Mouse (Mus musculus): ENCODE data around the gene Hmox2. TPM values are rescaled to one million over a fixed set of nuclear protein-coding genes. Genes with fewer than 3 reads are reported as not detected.

Gene Hmox2
- polyA plus RNA-seq, 1 experiment from 2014 or later, result 94.7 TPM

DNA sequence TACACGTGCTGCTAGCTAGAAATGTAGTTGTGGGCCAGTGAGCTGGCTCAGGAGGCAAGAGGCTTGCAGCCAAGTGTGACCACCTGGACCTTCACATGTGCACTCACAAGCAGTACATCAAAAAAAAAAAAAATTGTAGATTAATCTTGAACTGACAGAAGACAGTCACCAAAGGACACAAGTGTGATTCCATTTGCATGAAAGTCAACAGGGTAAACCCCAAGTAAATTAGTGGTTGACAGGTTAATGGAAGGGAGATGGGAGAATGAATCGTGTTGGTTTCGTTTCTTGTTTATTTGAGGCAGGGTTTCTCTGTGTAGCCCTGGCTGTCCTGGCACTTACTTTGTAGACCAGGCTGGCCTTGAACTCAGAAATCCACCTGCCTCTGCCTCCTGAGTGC lies 8.3 kb upstream of the Hmox2 start:
- H3K27me3 ChIP-seq (replicated peaks; ENCODE audit: control insufficient read depth, insufficient read depth, low read length), result no peaks in the 10 kb centered on the region
- 51% methylated on average over 3 of the region's 3 CpGs for WGBS
- DNase-seq (ENCODE audit: low spot score) (no peak), ATAC-seq (replicated peaks; ENCODE audit: low FRiP score, low TSS enrichment, low read depth) (no peak)
- peaks cover 34% of the 10 kb centered on the region for H3K36me3 ChIP-seq (ENCODE audit: control insufficient read depth, insufficient read depth, low read length)
- no peak overlapping the region for H3K27ac ChIP-seq (ENCODE audit: low read depth)
- H3K4me3 ChIP-seq (ENCODE audit: low read depth, low read length), result peak overlapping the region; percentile 72
- peak overlapping the region; percentile 67 for H3K4me2 ChIP-seq (ENCODE audit: low read length)
- no peaks in the 10 kb centered on the region for H3K9me3 ChIP-seq (ENCODE audit: control insufficient read depth, low read length)
- H3K4me1 ChIP-seq (replicated peaks; ENCODE audit: control insufficient read depth, insufficient read depth, low read length), result no peaks in the 10 kb centered on the region; the same call in 1 of the 2 replicates
- H3K9ac ChIP-seq (ENCODE audit: low read length), result no peak overlapping the region

DNA sequence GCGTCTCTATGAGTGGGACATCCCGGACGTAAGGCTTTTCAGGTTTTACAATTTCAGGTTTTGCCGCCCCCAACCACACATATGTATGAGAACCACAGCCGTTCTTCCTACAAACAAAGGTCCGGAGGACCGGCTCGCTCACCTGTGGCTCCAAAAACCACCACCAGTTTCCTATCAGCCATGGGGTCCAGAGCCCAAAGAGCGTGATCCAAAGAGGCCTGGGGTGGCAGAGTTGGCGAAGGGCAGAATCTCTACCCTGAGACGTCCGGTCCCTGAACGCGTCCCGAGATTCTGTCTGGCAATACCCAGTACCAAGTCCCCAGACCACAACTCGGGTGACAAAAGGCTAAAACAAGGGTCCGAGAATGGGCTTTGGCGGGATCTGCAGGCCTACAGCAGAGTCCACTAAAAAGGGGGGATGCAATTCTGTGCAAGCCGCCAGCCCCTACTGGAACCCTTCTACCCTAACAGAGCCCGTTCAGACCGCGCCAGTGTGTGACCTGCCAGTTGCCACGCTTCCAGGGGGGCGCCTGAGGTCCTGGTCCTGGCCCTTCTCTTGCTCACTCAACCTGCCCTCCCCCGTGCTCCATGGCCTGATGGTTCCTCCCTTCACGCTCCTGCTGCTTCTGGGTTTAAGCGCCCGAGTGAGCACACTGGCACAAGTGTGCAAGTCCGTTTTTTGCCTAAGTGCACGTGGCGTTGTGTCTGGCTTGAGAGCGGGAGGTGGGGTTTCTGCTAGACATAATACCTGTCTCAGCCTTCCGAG lies 7.2 kb upstream of the Hmox2 start, which contains the start of gene Nmral1:
Gene Nmral1 (minus strand): TSS at position 604 of the 766 bp plus-strand sequence.
- peak; percentile 84 for ATAC-seq (replicated peaks; ENCODE audit: low FRiP score, low TSS enrichment, low read depth)
- peaks cover 25% of the 10 kb centered on the region for H3K36me3 ChIP-seq (ENCODE audit: control insufficient read depth, insufficient read depth, low read length)
- H3K9ac ChIP-seq (ENCODE audit: low read length), result peak within 1 kb of the TSS; percentile 67
- H3K4me3 ChIP-seq (ENCODE audit: low read depth, low read length), result peak within 1 kb of the TSS; percentile 72
- WGBS, result 15% methylated on average over 33 of the region's 33 CpGs
- no peaks in the 10 kb centered on the region; the same call in 1 of the 2 replicates for H3K4me1 ChIP-seq (replicated peaks; ENCODE audit: control insufficient read depth, insufficient read depth, low read length)
- no peaks in the 10 kb centered on the region for H3K27me3 ChIP-seq (replicated peaks; ENCODE audit: control insufficient read depth, insufficient read depth, low read length)
- DNase-seq (ENCODE audit: low spot score), result peak; percentile 92
- H3K9me3 ChIP-seq (ENCODE audit: control insufficient read depth, low read length), result no peaks in the 10 kb centered on the region
- H3K4me2 ChIP-seq (ENCODE audit: low read length), result peak within 1 kb of the TSS; percentile 67
- H3K27ac ChIP-seq (ENCODE audit: low read depth), result peak within 1 kb of the TSS; percentile 79

DNA sequence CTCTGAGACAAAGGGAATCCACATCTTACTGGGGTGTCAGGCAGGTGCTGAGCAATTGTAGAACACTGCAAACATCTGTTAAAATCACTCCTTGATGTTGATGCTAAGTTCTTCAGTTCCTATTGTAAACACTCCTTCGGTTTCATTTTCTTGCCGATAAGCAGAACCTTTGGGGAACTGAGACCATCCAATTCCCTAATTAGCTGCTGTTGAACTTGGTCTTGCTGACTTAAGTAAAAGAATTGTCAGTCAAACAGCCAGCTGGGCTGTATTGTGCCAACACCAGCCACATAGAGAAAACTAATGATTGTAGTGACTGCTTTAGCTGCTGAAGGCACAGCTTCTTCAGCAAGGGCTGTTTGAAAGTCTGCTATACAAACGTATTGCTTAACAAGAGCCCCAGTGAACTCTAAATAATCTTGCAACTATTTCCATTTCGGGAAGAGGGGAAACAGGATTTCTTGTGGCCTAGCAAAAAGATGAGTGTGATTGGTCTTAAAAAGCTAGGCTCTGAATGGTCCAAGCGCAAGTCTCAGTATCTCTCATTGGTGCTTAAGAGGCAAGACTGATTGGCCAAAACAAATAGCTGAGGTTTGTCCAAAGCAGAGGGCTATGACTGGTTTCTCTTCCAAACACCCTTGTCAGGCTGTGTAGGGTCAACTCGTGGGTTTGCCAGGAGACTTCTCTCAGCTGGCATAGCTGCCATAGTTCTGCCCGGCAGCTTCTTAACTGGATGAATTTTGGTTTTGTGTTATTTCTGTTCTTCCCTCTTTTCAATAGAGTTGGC lies 3.8 kb upstream of the Hmox2 start:
- DNase-seq (ENCODE audit: low spot score) (no peak), ATAC-seq (replicated peaks; ENCODE audit: low FRiP score, low TSS enrichment, low read depth) (no peak)
- Histone ChIP-seq H3K4me3 (ENCODE audit: low read depth, low read length) (no peak overlapping the region), H3K9me3 (ENCODE audit: control insufficient read depth, low read length) (no peaks in the 10 kb centered on the region), H3K27me3 (replicated peaks; ENCODE audit: control insufficient read depth, insufficient read depth, low read length) (no peaks in the 10 kb centered on the region), H3K4me2 (ENCODE audit: low read length) (no peak overlapping the region), H3K36me3 (ENCODE audit: control insufficient read depth, insufficient read depth, low read length) (no peaks in the 10 kb centered on the region), H3K9ac (ENCODE audit: low read length) (no peak overlapping the region), H3K4me1 (replicated peaks; ENCODE audit: control insufficient read depth, insufficient read depth, low read length) (peaks cover 5% of the 10 kb centered on the region; the same call in 1 of the 2 replicates), H3K27ac (ENCODE audit: low read depth) (no peak overlapping the region)
- WGBS, result 65% methylated on average over 7 of the region's 7 CpGs

DNA sequence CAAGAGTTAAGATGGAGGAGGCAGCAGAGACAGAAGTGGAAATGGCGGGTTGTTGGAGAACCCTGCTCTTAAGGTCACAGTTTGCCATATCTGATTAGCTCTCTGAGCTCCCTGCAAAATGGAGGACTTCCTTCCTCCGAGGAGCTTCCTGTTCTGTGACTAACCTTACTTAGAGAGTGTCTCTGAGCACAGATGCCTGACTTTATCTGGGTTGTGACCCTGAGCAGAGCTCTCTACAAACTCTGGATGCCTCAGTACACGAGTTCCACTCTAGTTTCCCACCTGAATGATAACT lies 3.3 kb upstream of the Hmox2 start:
- no peak overlapping the region for H3K9ac ChIP-seq (ENCODE audit: low read length)
- no peak overlapping the region for H3K4me2 ChIP-seq (ENCODE audit: low read length)
- H3K27ac ChIP-seq (ENCODE audit: low read depth), result no peak overlapping the region
- ATAC-seq (replicated peaks; ENCODE audit: low FRiP score, low TSS enrichment, low read depth) (no peak), DNase-seq (ENCODE audit: low spot score) (no peak)
- 76% methylated on average over 3 of the region's 3 CpGs for WGBS
- no peaks in the 10 kb centered on the region for H3K36me3 ChIP-seq (ENCODE audit: control insufficient read depth, insufficient read depth, low read length)
- no peaks in the 10 kb centered on the region for H3K27me3 ChIP-seq (replicated peaks; ENCODE audit: control insufficient read depth, insufficient read depth, low read length)
- H3K9me3 ChIP-seq (ENCODE audit: control insufficient read depth, low read length), result no peaks in the 10 kb centered on the region
- peaks cover 10% of the 10 kb centered on the region; the same call in 1 of the 2 replicates for H3K4me1 ChIP-seq (replicated peaks; ENCODE audit: control insufficient read depth, insufficient read depth, low read length)
- no peak overlapping the region for H3K4me3 ChIP-seq (ENCODE audit: low read depth, low read length)

DNA sequence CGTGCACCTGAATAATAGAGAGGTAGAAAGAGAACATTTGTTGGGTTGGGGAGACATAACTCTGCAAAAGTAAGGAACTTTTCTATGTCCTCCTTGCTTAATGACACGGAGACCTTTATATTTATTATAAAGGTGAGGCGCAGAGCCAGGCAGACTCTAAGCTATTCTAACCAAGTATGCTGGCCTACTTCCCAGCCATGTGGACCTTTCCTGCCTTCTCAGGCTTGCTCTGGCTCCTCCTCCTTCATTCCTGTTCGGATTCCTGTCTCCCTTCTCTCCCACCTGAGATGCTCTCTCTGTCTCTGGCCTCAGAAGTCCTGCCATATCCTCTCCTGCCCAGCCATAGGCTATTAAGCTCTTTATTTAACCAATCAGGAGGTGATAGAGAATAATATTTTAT lies 895 bp upstream of the Hmox2 start:
- Histone ChIP-seq H3K27me3 (replicated peaks; ENCODE audit: control insufficient read depth, insufficient read depth, low read length) (no peaks in the 10 kb centered on the region), H3K4me1 (replicated peaks; ENCODE audit: control insufficient read depth, insufficient read depth, low read length) (peaks cover 10% of the 10 kb centered on the region; the same call in 1 of the 2 replicates), H3K9ac (ENCODE audit: low read length) (no peak overlapping the region), H3K9me3 (ENCODE audit: control insufficient read depth, low read length) (no peaks in the 10 kb centered on the region), H3K27ac (ENCODE audit: low read depth) (no peak overlapping the region), H3K4me2 (ENCODE audit: low read length) (no peak overlapping the region), H3K4me3 (ENCODE audit: low read depth, low read length) (no peak overlapping the region), H3K36me3 (ENCODE audit: control insufficient read depth, insufficient read depth, low read length) (no peaks in the 10 kb centered on the region)
- WGBS, result 72% methylated on average over 4 of the region's 4 CpGs
- DNase-seq (ENCODE audit: low spot score), result no peak
- ATAC-seq (replicated peaks; ENCODE audit: low FRiP score, low TSS enrichment, low read depth), result no peak

DNA sequence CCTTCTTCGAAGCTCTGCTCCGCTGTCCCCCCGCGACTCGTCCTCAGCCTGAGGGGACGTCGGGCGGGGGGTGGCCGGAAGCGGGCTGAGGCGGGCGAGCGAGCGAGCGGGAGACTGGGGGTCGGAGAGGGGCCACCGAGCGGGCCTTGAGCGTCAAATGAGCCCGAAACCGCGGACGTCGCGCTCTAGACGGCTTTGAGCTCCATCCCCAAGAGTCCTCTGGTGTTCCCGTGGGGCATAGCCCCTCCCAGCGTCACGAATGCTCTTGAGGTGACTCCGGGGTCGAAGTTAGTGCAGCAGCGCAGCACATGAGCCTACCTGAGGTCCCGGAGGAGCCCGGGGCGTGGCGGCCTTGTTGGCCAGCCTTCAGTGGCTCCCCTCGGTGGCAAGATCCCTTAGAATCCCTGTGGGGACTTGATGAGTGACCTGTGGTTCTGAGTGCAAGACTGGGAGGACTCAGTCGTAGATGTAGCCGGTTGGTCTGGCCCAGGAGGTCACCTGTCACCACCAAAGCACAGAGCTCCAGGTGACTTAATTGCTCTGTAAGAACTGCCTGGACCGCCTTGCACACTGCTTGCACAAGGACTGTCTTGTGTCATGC lies 467 bp downstream of the Hmox2 start:
- H3K36me3 ChIP-seq (ENCODE audit: control insufficient read depth, insufficient read depth, low read length), result no peaks in the 10 kb centered on the region
- DNase-seq (ENCODE audit: low spot score), result peak; percentile 81
- 1% methylated on average over 40 of the region's 40 CpGs for WGBS

DNA sequence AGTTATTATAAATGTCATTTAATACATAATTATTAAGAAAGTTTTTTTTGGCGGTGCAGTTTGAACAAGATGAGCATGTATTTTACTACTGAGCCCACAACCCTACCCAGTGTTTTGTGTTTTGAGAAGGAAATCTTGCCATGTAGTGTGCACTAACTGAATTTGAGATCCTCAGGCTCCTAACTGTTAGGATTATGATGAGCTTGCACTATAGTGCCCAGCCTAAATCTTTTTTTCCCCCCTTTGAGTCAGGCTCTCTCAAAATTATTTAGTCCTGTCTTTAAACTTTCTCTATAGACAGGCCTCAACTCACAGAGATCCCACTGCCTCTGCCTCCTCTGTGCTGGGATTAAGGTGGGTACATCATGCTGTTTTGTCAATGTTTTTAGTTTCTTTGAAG lies 1.4 kb downstream of the Hmox2 start:
- H3K9me3 ChIP-seq (ENCODE audit: control insufficient read depth, low read length), result no peaks in the 10 kb centered on the region
- peaks cover 10% of the 10 kb centered on the region; the same call in 1 of the 2 replicates for H3K4me1 ChIP-seq (replicated peaks; ENCODE audit: control insufficient read depth, insufficient read depth, low read length)
- H3K36me3 ChIP-seq (ENCODE audit: control insufficient read depth, insufficient read depth, low read length), result no peaks in the 10 kb centered on the region
- ATAC-seq (replicated peaks; ENCODE audit: low FRiP score, low TSS enrichment, low read depth), result no peak
- H3K4me2 ChIP-seq (ENCODE audit: low read length), result peak overlapping the region; percentile 85
- no peak overlapping the region for H3K27ac ChIP-seq (ENCODE audit: low read depth)
- no peak overlapping the region; the same call in 1 of the 2 replicates for H3K9ac ChIP-seq (ENCODE audit: low read length)
- no peak for DNase-seq (ENCODE audit: low spot score)
- no peaks in the 10 kb centered on the region for H3K27me3 ChIP-seq (replicated peaks; ENCODE audit: control insufficient read depth, insufficient read depth, low read length)
- WGBS, result 95% methylated on average over 1 of the region's 1 CpGs
- H3K4me3 ChIP-seq (ENCODE audit: low read depth, low read length), result peak overlapping the region; percentile 93; the same call in 1 of the 2 replicates

More for the DNA sequence above, 467 bp downstream of the Hmox2 start:
- H3K4me2 ChIP-seq (ENCODE audit: low read length), result peak overlapping the region; percentile 85
- no peaks in the 10 kb centered on the region for H3K27me3 ChIP-seq (replicated peaks; ENCODE audit: control insufficient read depth, insufficient read depth, low read length)
- no peaks in the 10 kb centered on the region for H3K9me3 ChIP-seq (ENCODE audit: control insufficient read depth, low read length)
- peaks cover 10% of the 10 kb centered on the region; the same call in 1 of the 2 replicates for H3K4me1 ChIP-seq (replicated peaks; ENCODE audit: control insufficient read depth, insufficient read depth, low read length)
- peak overlapping the region; percentile 93 for H3K4me3 ChIP-seq (ENCODE audit: low read depth, low read length)
- peak overlapping the region; percentile 47 for H3K27ac ChIP-seq (ENCODE audit: low read depth)
- peak; percentile 69 for ATAC-seq (replicated peaks; ENCODE audit: low FRiP score, low TSS enrichment, low read depth)
- peak overlapping the region; percentile 87 for H3K9ac ChIP-seq (ENCODE audit: low read length)

DNA sequence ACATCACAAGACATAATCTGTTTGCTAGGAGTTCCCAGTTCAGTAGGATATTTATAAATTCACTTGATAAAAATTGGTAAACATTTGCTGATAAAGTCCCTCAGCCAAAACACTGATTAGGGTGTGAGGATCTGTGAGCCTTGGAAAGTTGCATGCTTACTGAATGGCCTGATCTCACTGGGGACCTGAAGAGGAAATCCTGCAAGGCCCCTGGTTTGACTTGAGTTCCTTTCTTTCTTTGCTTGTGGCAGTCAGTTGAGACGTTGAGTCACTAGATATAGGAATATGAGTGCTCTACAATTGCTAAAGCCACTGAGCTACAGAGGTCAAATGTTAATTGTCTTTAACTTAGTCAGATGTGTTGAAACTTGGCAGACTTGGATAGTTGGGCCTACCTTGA lies 1.8 kb downstream of the Hmox2 start:
- Histone ChIP-seq H3K27me3 (replicated peaks; ENCODE audit: control insufficient read depth, insufficient read depth, low read length) (no peaks in the 10 kb centered on the region), H3K4me2 (ENCODE audit: low read length) (peak overlapping the region; percentile 85; the same call in 1 of the 2 replicates), H3K4me3 (ENCODE audit: low read depth, low read length) (no peak overlapping the region), H3K4me1 (replicated peaks; ENCODE audit: control insufficient read depth, insufficient read depth, low read length) (peaks cover 10% of the 10 kb centered on the region; the same call in 1 of the 2 replicates), H3K9ac (ENCODE audit: low read length) (no peak overlapping the region), H3K9me3 (ENCODE audit: control insufficient read depth, low read length) (no peaks in the 10 kb centered on the region), H3K36me3 (ENCODE audit: control insufficient read depth, insufficient read depth, low read length) (no peaks in the 10 kb centered on the region), H3K27ac (ENCODE audit: low read depth) (no peak overlapping the region)
- ATAC-seq (replicated peaks; ENCODE audit: low FRiP score, low TSS enrichment, low read depth) (no peak), DNase-seq (ENCODE audit: low spot score) (no peak)
- 72% methylated on average over 1 of the region's 1 CpGs for WGBS

Data from intestine, embryonic 14.5 days (tissue).